Mouse (Mus musculus) ES-E14 (cell line): ENCODE data around the gene Plcb2. TPM values are rescaled to one million over a fixed set of nuclear protein-coding genes. Genes with fewer than 3 reads are reported as not detected.

Source experiments
- DNase-seq: peaks from one replicate; pipeline ENCODE4 v3.0.0-alpha.2; 2013; ENCODE audit warnings: low read depth, low spot score
- H3K27ac ChIP-seq: 2 replicates; pipeline ENCODE4 v1.5.1; 2012; ENCODE audit warnings: low read depth, mild to moderate bottlenecking, low read length, moderate library complexity, mixed read lengths; ENCODE audit not compliant: poor library complexity, insufficient read depth, severe bottlenecking
- H3K36me3 ChIP-seq: 2 replicates; pipeline ENCODE4 v1.6.1; 2012; ENCODE audit warnings: mild to moderate bottlenecking, low read length, moderate library complexity, mixed read lengths; ENCODE audit not compliant: control insufficient read depth, poor library complexity, insufficient read depth, severe bottlenecking
- H3K4me1 ChIP-seq, 2 experiments: fragments of 150-350 bp in 1 of 2; sonication (generic) in 1 of 2; 2 replicates each; pipeline ENCODE4 v1.6.1; 2012; ENCODE audit warnings: low read length in 2 of 2, mild to moderate bottlenecking in 1 of 2, mixed read lengths in 1 of 2; ENCODE audit not compliant: control insufficient read depth in 2 of 2, insufficient read depth in 2 of 2, poor library complexity in 1 of 2
- H3K4me3 ChIP-seq, 2 experiments: fragments of 150-350 bp in 1 of 2; sonication (generic) in 1 of 2; 2 replicates each; pipeline ENCODE4 v1.5.1; 2012; ENCODE audit warnings: low read length in 2 of 2, low read depth in 1 of 2, mild to moderate bottlenecking in 1 of 2, mixed read lengths in 1 of 2; ENCODE audit not compliant: insufficient read depth in 1 of 2, poor library complexity in 1 of 2, severe bottlenecking in 1 of 2
- H3K9ac ChIP-seq: 2 replicates; pipeline ENCODE4 v1.6.1; 2012; ENCODE audit warnings: low read depth, mild to moderate bottlenecking, low read length, mixed read lengths; ENCODE audit not compliant: poor library complexity, insufficient read depth, severe bottlenecking
- H3K9me3 ChIP-seq: fragments of 150-350 bp; sonication (generic); 2 replicates; pipeline ENCODE4 v1.6.1; 2012; ENCODE audit warnings: low read depth, mild to moderate bottlenecking, low read length; ENCODE audit not compliant: control insufficient read depth, insufficient read depth
- CHD2 ChIP-seq: IDR thresholded peaks from 2 replicates; pipeline ENCODE4 v1.6.1; 2014; ENCODE audit warnings: mild to moderate bottlenecking, low read depth, low read length, inconsistent platforms
- HCFC1 ChIP-seq: IDR thresholded peaks from 2 replicates; pipeline ENCODE4 v1.6.1; 2012; ENCODE audit warnings: low read length, inconsistent platforms, borderline replicate concordance; ENCODE audit not compliant: insufficient read depth
- MAFK ChIP-seq: IDR thresholded peaks from 2 replicates; pipeline ENCODE4 v1.6.1; 2014; ENCODE audit warnings: mild to moderate bottlenecking, low read depth, low read length, inconsistent platforms; ENCODE audit not compliant: insufficient read depth
- ZC3H11A ChIP-seq: IDR thresholded peaks from 2 replicates; pipeline ENCODE4 v1.6.1; 2012; ENCODE audit warnings: low read depth, mild to moderate bottlenecking, inconsistent platforms, low read length, borderline replicate concordance
- ZNF384 ChIP-seq: IDR thresholded peaks from 2 replicates; pipeline ENCODE4 v1.6.1; 2012; ENCODE audit warnings: low read depth, low read length, inconsistent platforms
- in situ Hi-C, 2 experiments: fragments of 600-800 bp; cut with MboI; formaldehyde crosslinking; loops; one replicate each; pipeline ENCODE4 v1.15.1; 2025; ENCODE audit warnings: low sequenced_read_pairs in 2 of 2, inconsistent platforms in 1 of 2; ENCODE audit not compliant: unreplicated experiment in 2 of 2
- total RNA-seq: library from RNA; depleted of rRNA; stranded (reverse); fragments of 300-350 nt; gene quantifications from 2 replicates; pipeline ENCODE4 v1.2.3, GENCODE M21; 2012

Plcb2 gene
- total RNA-seq, 1 experiment: 0.09 TPM

DNA sequence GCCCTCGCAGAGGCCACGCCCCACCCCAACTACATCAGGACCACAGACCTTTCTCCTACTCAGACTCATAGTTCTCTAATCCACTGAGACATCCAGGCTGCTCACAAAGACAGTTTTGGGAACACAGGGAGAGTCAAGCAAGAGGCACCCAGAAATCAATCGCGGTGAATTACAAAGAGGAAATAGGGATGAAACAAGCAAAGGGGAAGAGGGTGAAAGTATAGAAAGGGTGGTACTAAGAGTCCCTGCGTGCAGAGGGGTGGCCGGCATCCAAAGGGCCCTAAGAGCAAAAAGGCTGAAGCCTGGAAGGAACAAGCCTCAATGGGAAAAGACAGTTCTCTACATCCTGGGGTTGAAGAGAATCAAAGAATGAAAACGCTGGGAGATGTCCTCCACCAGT lies 16.4 kb upstream of the Plcb2 start:
- TF ChIP-seq CHD2 (no peak), ZNF384 (no peak), MAFK (no peak), ZC3H11A (no peak), HCFC1 (no peak)
- no peaks in the 10 kb centered on the region for H3K36me3 ChIP-seq
- no peak overlapping the region for H3K4me3 ChIP-seq
- H3K9me3 ChIP-seq: no peaks in the 10 kb centered on the region
- H3K27ac ChIP-seq: no peak overlapping the region
- DNase-seq: no peak
- H3K9ac ChIP-seq: no peak overlapping the region
- no peaks in the 10 kb centered on the region for H3K4me1 ChIP-seq
- in situ Hi-C loops: loop anchor here in 1 of 2 experiments (5.0 kb wide), 1 partner anchor 153 kb away; no protein-coding TSS in a partner anchor

DNA sequence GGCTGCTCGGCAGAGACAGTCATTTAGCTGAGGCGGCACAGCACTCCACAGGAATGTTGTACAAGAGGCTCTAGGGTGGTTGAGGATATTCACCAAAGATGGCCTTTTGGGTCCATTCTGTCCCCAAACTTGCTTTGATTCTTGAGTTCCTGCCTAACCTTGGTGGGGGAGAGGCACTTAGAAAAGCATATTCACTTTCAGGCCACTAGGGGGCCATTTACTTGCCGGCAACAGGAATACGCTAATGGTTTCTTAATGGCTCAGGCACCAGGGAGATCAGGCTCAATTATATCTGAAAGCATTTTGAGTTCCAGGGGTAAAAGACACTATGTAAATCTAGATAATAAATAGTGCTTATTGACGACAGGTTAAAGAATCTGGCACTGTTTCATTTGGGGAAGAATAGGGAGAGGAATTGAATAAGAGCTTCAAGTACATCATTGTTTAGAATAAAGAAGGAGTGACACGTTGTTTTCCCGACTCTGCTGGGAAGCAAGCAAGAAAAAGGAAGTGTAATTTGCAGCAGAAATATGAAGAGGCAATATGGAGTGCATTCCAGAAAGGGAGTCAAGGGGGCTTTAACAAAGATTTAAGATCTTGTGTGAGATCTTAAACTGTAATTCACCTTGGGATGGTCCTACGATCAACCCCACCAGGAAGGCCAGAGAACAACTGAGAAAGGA lies 15.2 kb upstream of the Plcb2 start:
- no peak for DNase-seq
- no peak for TF ChIP-seq CHD2
- no peak for TF ChIP-seq ZC3H11A
- TF ChIP-seq HCFC1: no peak
- no peak for TF ChIP-seq MAFK
- no peak for TF ChIP-seq ZNF384
- no peaks in the 10 kb centered on the region for H3K9me3 ChIP-seq

DNA sequence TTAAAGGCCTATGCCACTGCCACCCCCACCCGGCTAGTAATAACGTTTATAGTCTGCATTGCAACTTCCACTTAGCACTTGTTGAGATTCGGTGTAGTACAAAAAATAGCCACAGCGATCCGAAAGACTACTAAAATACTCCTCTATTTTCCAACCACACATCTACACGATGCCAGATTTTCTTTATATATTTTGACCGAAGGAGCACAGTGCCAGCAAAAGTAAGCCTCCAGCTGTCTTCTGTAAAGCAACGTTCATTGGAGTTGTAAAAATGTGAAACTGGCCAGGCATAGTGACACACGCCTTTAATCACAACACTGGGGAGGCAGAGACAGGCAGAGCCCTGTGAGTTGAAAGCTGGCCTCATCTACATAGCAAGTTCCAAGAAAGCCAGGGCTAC lies 12.9 kb upstream of the Plcb2 start:
- Histone ChIP-seq H3K4me3 (no peak overlapping the region), H3K9me3 (no peaks in the 10 kb centered on the region), H3K27ac (no peak overlapping the region), H3K4me1 (no peaks in the 10 kb centered on the region), H3K9ac (no peak overlapping the region), H3K36me3 (no peaks in the 10 kb centered on the region)
- DNase-seq: no peak
- TF ChIP-seq ZC3H11A (no peak), CHD2 (no peak), ZNF384 (no peak), HCFC1 (no peak), MAFK (no peak)
- in situ Hi-C loops: no loop called here

More for the DNA sequence above, 15.2 kb upstream of the Plcb2 start:
- Histone ChIP-seq H3K4me3 (no peak overlapping the region), H3K4me1 (no peaks in the 10 kb centered on the region), H3K27ac (no peak overlapping the region), H3K36me3 (no peaks in the 10 kb centered on the region), H3K9ac (no peak overlapping the region)
- in situ Hi-C loops: no loop called here

DNA sequence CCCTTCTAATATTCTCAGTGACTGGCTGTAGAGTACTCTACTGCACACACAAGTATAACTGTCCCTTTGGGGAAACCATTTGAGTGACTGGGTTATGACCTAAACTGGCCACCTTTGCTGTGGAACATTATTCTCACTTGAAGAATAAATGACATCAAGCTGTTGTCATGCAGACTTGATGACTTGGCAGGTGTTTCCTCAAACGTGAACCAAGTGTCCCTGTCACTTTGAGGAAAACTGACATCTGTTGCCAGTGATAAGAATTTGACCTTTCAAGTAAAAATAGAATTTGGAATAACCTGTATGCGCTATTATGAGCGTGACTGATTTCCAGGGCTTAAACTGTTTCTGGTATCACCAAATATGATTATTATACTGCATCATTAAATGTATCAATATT lies 12.1 kb upstream of the Plcb2 start:
- DNase-seq: no peak
- no peak overlapping the region for H3K4me3 ChIP-seq
- no peaks in the 10 kb centered on the region for H3K9me3 ChIP-seq
- H3K4me1 ChIP-seq: no peaks in the 10 kb centered on the region
- H3K9ac ChIP-seq: no peak overlapping the region
- no peak overlapping the region for H3K27ac ChIP-seq
- in situ Hi-C loops: no loop called here
- TF ChIP-seq ZC3H11A: no peak
- TF ChIP-seq MAFK: no peak
- TF ChIP-seq ZNF384: no peak
- no peak for TF ChIP-seq CHD2
- no peak for TF ChIP-seq HCFC1
- no peaks in the 10 kb centered on the region for H3K36me3 ChIP-seq

DNA sequence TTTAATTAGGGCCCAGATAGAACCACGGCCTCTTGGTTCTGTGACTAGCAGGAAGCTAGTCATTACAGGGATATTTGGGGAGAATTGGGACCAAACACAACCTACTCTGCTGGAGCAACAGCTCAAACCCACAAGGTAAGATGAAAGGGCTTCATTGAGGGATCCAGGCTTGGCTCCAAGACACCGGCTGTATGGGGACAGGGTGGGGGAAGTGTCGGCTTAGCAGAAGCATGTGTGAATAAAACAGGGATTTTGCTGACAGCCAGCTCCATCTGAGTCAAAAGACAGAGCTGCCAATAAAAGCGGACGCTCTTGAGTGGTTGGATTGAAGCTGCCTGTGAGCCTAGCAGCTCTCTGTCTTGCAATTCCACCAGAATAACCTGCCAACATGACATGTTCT lies 5.1 kb upstream of the Plcb2 start:
- in situ Hi-C loops: no loop called here
- H3K4me1 ChIP-seq: peaks cover 0 to 1% of the 10 kb centered on the region in 2 experiments; a peak in 1 of 4 replicates
- TF ChIP-seq MAFK (no peak), HCFC1 (no peak), ZNF384 (no peak), ZC3H11A (no peak), CHD2 (no peak)

More for the DNA sequence above, 5.1 kb upstream of the Plcb2 start:
- no peak overlapping the region for H3K9ac ChIP-seq
- H3K27ac ChIP-seq: no peak overlapping the region
- H3K9me3 ChIP-seq: no peaks in the 10 kb centered on the region
- no peaks in the 10 kb centered on the region for H3K36me3 ChIP-seq
- DNase-seq: no peak
- no peak overlapping the region for H3K4me3 ChIP-seq
